Mouse (Mus musculus) G1E (cell line): Measurements from ENCODE around the gene Gpr3.

Source experiments
- CTCF ChIP-seq: IDR thresholded peaks from 2 replicates; pipeline ENCODE4 v1.5.1; 2012; ENCODE audit warnings: low read depth, low read length, inconsistent platforms, mixed read lengths
- GATA1 ChIP-seq: IDR thresholded peaks from 2 replicates; pipeline ENCODE4 v1.6.1; 2012; ENCODE audit warnings: borderline replicate concordance, low read length, inconsistent platforms, mixed read lengths
- POLR2AphosphoS5 ChIP-seq: IDR thresholded peaks from 2 replicates; pipeline ENCODE4 v1.6.1; 2012; ENCODE audit warnings: low read depth, low read length, inconsistent platforms; ENCODE audit not compliant: insufficient replicate concordance

DNA sequence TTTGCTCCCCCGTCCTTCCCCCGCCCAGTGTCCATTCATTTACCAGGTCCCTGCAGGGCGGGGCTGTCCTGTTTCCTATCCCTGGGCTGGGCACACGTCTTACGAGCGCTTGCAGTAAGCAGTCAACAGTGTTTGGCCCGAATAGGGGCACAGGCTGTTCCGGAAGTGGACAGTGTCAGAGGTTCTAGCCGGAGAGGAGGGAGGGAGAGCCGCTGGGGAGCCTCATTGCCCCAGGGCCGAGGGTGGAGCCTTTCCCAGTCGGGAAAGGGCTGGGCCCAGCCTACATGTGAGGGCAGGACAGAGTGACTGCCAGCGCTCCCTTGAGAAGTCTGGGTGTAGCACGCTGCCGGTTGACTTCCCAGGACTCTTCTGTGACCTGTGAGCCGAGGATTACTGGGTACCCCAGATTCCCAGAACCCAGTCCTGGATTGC, 28.2 kb upstream of the Gpr3 start, which contains the start of gene Map3k6:
- TF ChIP-seq CTCF (no peak), GATA1 (no peak), POLR2AphosphoS5 (no peak)
